Mouse (Mus musculus) liver, postnatal 0 days (tissue): ENCODE measurements at regions not wholly inside any gene's neighbourhood (a gene's known extent, or its start where the extent isn't known, plus 50 kb on each side); places are given as distances from the start of the nearest gene placed in this dataset.

Source experiments
- CTCF ChIP-seq: sonication (generic); IDR thresholded peaks from 2 replicates; pipeline ENCODE4 v1.5.1; 2016; ENCODE audit warnings: antibody characterized with exemption, low read depth
- EP300 ChIP-seq: IDR thresholded peaks from 2 replicates; pipeline ENCODE4 v1.6.1; 2016; ENCODE audit warnings: antibody characterized with exemption, low read depth, mild to moderate bottlenecking

DNA sequence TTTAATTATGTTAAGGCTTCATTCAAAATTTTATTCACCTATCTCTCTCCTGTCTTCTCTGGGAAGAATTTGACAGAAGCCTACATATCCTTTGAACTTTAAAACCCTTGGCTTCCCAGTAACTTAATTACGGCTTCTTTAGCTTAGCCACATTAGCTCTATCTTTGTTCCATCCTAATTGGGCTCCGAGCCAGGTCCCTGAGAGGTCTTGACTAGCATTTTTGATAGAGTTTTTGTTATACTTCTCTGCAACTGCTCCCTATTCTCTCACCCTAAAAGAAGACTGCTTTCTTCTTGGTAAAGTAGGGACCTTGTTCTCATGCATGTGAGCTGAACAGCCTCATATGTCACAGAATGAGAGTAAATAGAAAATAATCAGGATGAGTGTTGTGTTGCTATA lies 115.1 kb upstream of the Nox3 start:
- TF ChIP-seq EP300 (no peak), CTCF (no peak)
